Mouse (Mus musculus): ENCODE results near the gene Smim11.

Gene Smim11

DNA sequence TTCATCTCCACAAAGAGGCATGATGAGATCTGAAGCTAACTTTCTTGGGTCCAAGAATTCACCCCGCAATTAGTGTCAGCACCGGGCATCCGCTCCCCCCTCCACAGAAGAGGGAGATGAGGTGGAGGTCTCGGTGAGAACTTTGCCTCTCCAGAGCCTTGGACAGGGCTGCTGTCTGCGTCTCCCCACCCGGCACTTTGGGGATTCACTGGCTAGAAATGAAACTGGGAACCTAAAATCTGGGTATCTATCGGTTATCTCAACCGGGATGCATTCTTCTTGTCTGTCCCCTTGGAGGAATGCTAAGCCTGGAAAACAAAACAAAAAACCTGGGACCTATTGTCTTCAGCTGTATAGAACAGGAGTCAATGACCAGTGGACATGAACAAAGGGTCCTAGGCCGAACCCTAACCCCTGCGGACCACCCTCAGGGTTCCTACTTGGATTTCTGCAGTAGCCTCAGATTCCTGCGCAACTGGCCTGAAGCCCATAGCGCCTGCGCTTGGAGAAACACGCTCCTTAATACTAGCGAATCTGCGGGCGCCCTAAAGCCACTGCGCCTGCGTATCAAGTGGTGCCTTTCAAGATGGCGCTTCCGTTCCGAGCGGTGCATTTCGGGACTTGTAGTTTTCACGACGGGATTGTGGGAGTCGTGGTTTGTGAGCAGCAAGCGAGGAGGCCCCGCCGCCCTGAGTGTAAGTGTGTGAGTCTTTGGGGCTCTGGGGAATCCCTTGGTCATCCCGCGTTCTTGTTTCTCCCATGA is at the start of gene Smim11:
Gene Smim11, plus strand, starts transcription at position 638 of the 763 bp plus-strand sequence.
- DNase-seq (ENCODE audit: low spot score) = peak; percentile 95

DNA sequence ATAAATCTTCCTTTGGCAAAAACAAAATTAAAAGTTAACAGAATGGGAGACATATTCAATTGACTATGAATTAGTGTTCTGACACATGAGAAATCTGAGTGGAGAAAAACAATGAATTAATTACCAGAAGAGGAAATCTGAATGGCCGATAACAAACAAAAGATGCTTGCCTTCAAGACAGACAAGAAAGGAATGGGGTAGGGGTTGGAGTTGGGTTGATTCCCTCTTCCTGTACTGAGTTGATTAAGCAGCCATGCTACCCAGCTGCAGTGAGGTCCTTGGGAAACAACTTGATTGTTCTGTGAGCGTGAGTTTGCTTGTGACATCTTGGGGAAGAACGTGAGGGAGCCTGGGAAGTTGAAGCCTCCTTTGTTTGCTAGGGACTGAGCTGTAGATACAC is 46.8 kb upstream of the Smim11 start:
- no peak for DNase-seq (ENCODE audit: low spot score)

GRCm38 (mm10) chr16:92267861-92268260 is 33.2 kb upstream of the Smim11 start:
- DNase-seq (ENCODE audit: low spot score) = no peak

DNA sequence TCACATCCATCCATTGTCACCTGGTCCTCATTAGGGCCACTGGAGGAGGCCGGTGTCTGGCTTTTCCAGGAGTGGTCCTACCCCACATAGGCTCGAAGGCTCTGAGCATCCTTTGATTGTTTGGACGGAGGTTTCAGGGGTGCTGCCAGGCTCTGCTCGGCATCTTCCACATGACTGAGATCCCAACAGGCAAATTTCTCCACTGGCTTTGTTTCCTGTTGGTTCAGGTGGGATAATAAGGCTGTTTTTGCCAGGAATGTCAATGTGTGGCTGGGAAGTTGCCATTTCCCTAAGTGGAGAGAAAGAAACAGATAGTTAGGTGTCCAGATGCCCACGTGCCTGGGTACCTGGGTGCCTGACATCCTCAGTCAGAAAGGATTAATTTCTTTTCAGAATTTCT is 26.6 kb upstream of the Smim11 start:
- DNase-seq (ENCODE audit: low spot score) = no peak

- DNase-seq (ENCODE audit: low spot score) = no peak
Observed at GRCm38 (mm10) chr16:92275526-92275925, 25.6 kb upstream of the Smim11 start.

- no peak for DNase-seq (ENCODE audit: low spot score)
Observed at GRCm38 (mm10) chr16:92282671-92283070, 18.4 kb upstream of the Smim11 start.

- DNase-seq (ENCODE audit: low spot score) = no peak
Observed at GRCm38 (mm10) chr16:92285068-92285467, 16.0 kb upstream of the Smim11 start.

DNA sequence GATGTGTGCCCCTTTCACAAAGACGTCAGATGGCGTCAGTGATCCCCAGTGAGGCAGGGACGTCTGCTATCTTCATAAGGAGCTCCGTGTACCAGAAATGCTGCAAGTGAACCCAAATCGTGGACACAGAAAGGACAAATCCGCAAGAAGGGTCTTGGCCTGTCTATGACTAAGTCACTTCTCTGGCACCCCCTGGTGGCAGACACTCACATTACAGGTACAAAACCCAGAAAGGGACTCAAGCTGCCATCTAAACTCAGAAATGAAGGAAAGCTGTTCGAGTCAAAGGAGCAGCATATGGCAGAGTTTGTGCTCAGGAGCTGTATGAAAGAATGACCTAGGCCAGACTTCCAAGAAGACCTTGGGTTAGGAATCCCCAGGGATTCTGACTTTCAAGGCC is 14.5 kb upstream of the Smim11 start:
- peak; percentile 81 for DNase-seq (ENCODE audit: low spot score)

GRCm38 (mm10) chr16:92288778-92289177 is 12.3 kb upstream of the Smim11 start:
- DNase-seq (ENCODE audit: low spot score) = peak; percentile 35

DNA sequence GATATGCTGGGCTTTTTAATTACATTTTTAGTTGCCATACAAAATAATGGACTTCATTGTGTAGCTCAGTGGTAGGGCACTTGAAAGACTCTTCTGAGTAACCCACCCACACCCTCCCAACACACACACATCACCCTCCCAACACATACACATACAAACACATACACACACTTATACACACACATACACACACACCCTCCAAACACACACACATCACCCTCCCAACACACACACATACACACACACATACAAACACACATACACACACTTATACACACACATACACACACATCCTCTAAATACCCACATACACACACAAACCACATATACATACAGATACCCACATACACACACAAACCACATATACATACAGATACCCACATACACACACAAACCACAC is 11.0 kb upstream of the Smim11 start:
- DNase-seq (ENCODE audit: low spot score) = no peak

GRCm38 (mm10) chr16:92292101-92292500 is 9.0 kb upstream of the Smim11 start, which contains the start of gene Kcne2:
TSS of gene Kcne2 (plus strand) at chr16:92292389.
- no peak for DNase-seq (ENCODE audit: low spot score)

DNA sequence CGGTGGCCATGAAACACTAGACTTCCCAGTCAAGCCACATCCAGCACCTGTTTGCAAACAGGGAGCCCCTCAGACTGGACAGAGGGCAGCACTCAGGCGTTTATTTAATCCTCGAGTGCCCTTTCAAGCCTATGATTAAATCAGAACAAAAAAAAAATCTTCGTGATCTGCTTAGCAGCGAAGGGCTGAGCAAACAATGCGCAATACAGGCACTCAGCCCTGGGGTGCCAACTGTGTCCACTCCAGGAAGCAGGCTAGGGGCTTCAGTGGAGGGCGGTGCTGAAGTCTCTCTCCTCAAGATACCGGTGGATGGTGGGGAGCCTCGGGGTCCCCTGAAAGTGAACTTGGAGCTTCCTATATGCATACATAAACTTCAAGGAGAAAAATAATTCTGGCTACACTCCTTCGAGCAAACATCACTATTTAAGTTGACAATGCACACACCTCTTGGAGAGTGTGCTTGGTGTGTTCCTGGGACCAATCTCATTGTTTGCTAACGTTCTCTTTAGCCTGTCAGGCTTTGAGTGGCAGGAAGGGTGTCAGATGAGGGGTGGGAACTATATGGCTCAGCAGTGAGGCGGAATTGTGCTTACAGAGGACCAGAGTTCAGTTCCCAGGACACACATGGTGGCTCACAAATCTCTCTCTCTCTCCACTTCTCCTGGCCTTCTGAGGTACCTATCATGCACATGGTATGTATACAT is 6.7 kb upstream of the Smim11 start:
- peak; percentile 14 for DNase-seq (ENCODE audit: low spot score)

GRCm38 (mm10) chr16:92295328-92295727 is 5.8 kb upstream of the Smim11 start:
- no peak for DNase-seq (ENCODE audit: low spot score)

DNA sequence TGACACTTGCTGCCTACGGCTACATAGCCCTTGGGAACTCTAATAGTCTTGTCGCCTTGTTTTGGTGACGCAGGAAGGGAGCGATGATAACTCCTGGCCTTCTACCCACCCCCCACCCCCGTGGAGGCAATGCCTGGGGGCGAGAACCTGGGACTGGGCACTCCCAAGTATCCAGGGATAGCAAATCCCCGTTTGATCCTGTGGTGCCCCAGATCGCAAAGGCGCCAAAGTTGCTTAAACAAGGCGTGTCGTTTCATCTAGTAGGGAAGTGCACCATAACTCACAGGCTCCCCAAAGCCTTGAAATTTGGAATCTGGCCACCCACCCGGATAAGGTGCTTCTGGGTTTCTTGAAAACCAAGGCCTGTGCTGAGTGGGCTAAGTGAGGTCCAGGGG is 323 bp downstream of the Smim11 start:
- peak; percentile 9 for DNase-seq (ENCODE audit: low spot score)

DNA sequence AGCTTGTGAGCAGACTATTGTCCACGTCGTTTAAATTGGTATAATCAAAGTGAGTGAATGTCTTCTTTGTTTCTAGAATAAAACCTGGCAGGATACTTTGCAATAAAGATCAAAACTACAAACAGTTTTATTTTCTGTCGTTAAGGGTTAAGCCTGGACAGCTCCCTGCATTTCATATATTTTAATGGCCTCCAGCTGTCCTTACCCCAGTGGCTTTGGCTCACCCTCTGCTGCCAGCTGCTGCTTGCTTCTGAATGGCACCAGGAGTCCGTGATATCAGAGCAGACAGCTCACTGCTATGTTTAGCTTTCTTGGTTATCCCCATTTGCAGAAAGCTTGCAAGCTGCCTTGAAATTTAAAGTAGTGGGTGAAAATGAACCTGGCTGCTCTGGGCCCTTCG is 903 bp downstream of the Smim11 start:
- peak; percentile 29 for DNase-seq (ENCODE audit: low spot score)

DNA sequence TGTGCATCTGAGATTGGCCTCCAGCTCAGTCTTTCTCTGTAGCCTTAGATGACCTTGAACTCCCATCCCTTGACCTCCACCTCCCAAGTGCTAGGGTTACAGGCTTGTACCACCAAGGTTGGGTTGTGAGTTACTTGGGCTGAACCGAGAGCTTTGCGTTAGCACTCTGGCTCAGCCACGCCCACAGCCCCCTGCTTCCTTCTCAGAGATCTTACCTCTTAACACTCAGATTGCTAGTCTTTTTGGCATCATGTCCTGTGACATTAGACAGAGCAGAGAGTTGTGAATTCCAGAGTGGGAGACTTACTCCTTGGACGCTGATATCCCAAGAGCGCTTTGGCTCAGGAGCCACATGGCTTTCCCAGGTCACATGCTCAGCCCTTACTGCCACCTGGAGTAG is 1.4 kb downstream of the Smim11 start:
- peak; percentile 32 for DNase-seq (ENCODE audit: low spot score)

- no peak for DNase-seq (ENCODE audit: low spot score)
Observed at GRCm38 (mm10) chr16:92305519-92305918, 4.4 kb downstream of the Smim11 start.

DNA sequence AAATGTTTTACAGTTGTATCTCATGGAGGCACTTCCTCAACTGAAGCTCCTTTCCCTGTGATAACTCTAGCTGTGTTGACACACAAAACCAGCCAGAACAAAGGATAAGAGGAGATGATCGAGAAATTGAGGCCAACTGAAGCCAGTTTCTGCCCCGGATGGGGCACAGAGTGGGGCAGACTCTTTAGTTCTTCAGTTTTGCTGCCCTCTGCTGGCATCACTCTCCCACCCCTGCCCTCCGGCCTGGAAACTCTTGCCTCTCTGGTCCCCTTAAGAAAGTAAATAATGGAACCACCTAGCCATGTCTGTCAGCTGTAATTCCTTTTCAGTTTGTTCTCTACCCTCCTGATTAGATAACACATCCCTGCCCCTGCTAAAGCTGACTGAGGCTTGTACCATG is 6.9 kb downstream of the Smim11 start:
- DNase-seq (ENCODE audit: low spot score) = no peak

DNA sequence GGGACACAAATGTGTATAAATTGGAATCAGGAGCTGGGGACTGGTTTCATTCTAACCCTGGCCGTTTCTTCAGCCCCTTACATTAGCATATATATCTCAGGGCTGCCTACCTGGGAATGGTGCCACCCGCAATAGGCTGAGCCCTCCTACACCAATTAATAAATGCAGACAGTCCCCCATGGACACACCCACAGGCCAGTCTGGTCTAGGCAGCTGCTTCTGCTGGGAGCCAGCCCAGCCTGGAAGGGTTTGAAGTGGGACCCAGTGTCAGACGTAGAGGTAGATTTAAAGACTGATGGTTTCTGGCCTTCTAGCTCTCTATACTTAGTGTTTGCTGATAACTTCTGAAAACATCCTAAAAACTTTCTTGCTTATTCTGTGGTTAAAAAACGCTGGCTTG is 8.0 kb downstream of the Smim11 start:
- DNase-seq (ENCODE audit: low spot score) = no peak

DNA sequence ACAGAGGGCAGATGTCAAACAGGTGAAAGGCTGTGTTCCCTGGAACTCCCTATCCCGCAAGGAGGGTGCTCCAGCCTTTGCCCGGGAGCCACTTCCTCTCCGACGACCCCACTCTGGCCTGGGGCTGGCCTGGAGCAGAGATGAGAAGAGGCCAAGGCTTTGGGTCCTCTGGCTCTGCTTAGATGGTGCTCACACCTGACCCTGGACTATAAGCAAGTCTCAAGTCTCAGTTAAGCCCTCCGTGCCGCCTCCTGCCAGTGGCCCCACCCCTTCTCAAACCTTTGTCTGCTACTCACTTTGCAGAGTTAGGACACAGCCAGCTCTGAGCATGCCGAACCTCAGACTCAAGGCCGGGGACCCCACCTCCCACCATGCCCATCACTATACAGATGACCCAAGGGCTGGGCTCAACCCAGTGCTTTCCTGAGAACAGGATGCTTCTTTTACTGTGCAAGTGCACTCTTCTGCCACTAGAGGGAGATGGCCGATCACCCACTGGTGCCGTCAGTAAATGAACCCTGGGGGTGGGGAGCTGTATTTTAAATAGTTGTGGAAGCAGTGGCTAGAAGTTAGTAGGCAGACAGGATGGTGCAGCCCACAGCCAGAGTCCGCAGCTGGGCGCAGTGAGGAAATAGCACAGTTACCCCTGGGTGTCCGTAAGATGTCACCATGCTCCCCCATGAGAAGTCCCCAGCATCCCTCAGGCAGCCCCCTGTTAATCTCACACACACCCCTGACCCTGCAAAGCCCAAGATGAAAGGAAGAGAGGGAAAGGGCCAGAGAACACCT is 13.1 kb downstream of the Smim11 start:
- peak; percentile 60 for DNase-seq (ENCODE audit: low spot score)

GRCm38 (mm10) chr16:92316049-92316738 is 15.1 kb downstream of the Smim11 start:
- no peak for DNase-seq (ENCODE audit: low spot score)
